Mouse (Mus musculus): ENCODE measurements around the gene Zfyve28. TPM values are rescaled to one million over a fixed set of nuclear protein-coding genes. Genes with fewer than 3 reads are reported as not detected.
A peak's percentile ranks its signal among the peaks of the same experiment; 100 is the strongest.

The Zfyve28 gene
- polyA plus RNA-seq, 1 experiment from 2014 or later: 0.93 TPM

GRCm38 (mm10) chr5:34302377-34302776 lies 14.1 kb upstream of the Zfyve28 start:
- H3K27ac ChIP-seq: no peak overlapping the region
- 68% methylated on average over 7 of the region's 7 CpGs for WGBS
- no peaks in the 10 kb centered on the region for H3K9me3 ChIP-seq
- H3K36me3 ChIP-seq: no peaks in the 10 kb centered on the region
- H3K27me3 ChIP-seq (ENCODE audit: insufficient read depth, poor library complexity, severe bottlenecking): peaks cover 55% of the 10 kb centered on the region
- H3K4me1 ChIP-seq: peaks cover 10% of the 10 kb centered on the region; the same call in 1 of the 2 replicates
- no peak for DNase-seq (ENCODE audit: low spot score)
- H3K4me3 ChIP-seq: no peak overlapping the region

GRCm38 (mm10) chr5:34298937-34299535 lies 10.8 kb upstream of the Zfyve28 start:
- DNase-seq (ENCODE audit: low spot score): no peak
- H3K4me1 ChIP-seq: peaks cover 28% of the 10 kb centered on the region
- H3K9me3 ChIP-seq: no peaks in the 10 kb centered on the region
- WGBS: 82% methylated on average over 10 of the region's 10 CpGs
- H3K36me3 ChIP-seq: no peaks in the 10 kb centered on the region
- H3K27me3 ChIP-seq (ENCODE audit: insufficient read depth, poor library complexity, severe bottlenecking): peaks cover 41% of the 10 kb centered on the region
- H3K27ac ChIP-seq: no peak overlapping the region
- H3K4me3 ChIP-seq: no peak overlapping the region

GRCm38 (mm10) chr5:34298061-34298460 lies 9.8 kb upstream of the Zfyve28 start:
- Histone ChIP-seq H3K4me1 (peaks cover 30% of the 10 kb centered on the region), H3K27ac (no peak overlapping the region), H3K36me3 (no peaks in the 10 kb centered on the region), H3K4me3 (no peak overlapping the region), H3K9me3 (no peaks in the 10 kb centered on the region), H3K27me3 (ENCODE audit: insufficient read depth, poor library complexity, severe bottlenecking) (peaks cover 34% of the 10 kb centered on the region; the same call in 1 of the 2 replicates)
- WGBS: 45% methylated on average over 4 of the region's 4 CpGs
- DNase-seq (ENCODE audit: low spot score): no peak

- H3K4me3 ChIP-seq: no peak overlapping the region
- 55% methylated on average over 2 of the region's 2 CpGs for WGBS
- H3K9me3 ChIP-seq: no peaks in the 10 kb centered on the region
- DNase-seq (ENCODE audit: low spot score): no peak
- H3K36me3 ChIP-seq: no peaks in the 10 kb centered on the region
- H3K4me1 ChIP-seq: peaks cover 27% of the 10 kb centered on the region
- 0 out of 2 replicates have a peak overlapping the region, but pooled peaks have one; percentile 23 for H3K27ac ChIP-seq
- H3K27me3 ChIP-seq (ENCODE audit: insufficient read depth, poor library complexity, severe bottlenecking): peaks cover 40% of the 10 kb centered on the region
Measured at GRCm38 (mm10) chr5:34295141-34295540, 6.9 kb upstream of the Zfyve28 start.

- Histone ChIP-seq H3K36me3 (no peaks in the 10 kb centered on the region), H3K4me3 (no peak overlapping the region), H3K4me1 (peaks cover 27% of the 10 kb centered on the region), H3K27me3 (ENCODE audit: insufficient read depth, poor library complexity, severe bottlenecking) (peaks cover 45% of the 10 kb centered on the region), H3K27ac (0 out of 2 replicates have a peak overlapping the region, but pooled peaks have one; percentile 23), H3K9me3 (no peaks in the 10 kb centered on the region)
- DNase-seq (ENCODE audit: low spot score): no peak
- 23% methylated on average over 2 of the region's 2 CpGs for WGBS
Measured at GRCm38 (mm10) chr5:34294696-34295095, 6.4 kb upstream of the Zfyve28 start.

GRCm38 (mm10) chr5:34293363-34293762 lies 5.1 kb upstream of the Zfyve28 start:
- H3K9me3 ChIP-seq: no peaks in the 10 kb centered on the region
- peaks cover 48% of the 10 kb centered on the region for H3K27me3 ChIP-seq (ENCODE audit: insufficient read depth, poor library complexity, severe bottlenecking)
- DNase-seq (ENCODE audit: low spot score): no peak
- peaks cover 28% of the 10 kb centered on the region for H3K4me1 ChIP-seq
- WGBS: 73% methylated on average over 6 of the region's 6 CpGs
- no peak overlapping the region for H3K4me3 ChIP-seq
- H3K27ac ChIP-seq: no peak overlapping the region
- H3K36me3 ChIP-seq: no peaks in the 10 kb centered on the region

GRCm38 (mm10) chr5:34289286-34289685 lies 1.0 kb upstream of the Zfyve28 start:
- H3K4me3 ChIP-seq: no peak overlapping the region
- H3K4me1 ChIP-seq: peaks cover 36% of the 10 kb centered on the region
- no peaks in the 10 kb centered on the region for H3K9me3 ChIP-seq
- 48% methylated on average over 2 of the region's 2 CpGs for WGBS
- no peaks in the 10 kb centered on the region for H3K36me3 ChIP-seq
- no peak for DNase-seq (ENCODE audit: low spot score)
- no peak overlapping the region for H3K27ac ChIP-seq
- H3K27me3 ChIP-seq (ENCODE audit: insufficient read depth, poor library complexity, severe bottlenecking): peaks cover 80% of the 10 kb centered on the region

GRCm38 (mm10) chr5:34287838-34288145 lies 457 bp downstream of the Zfyve28 start:
- Histone ChIP-seq H3K27me3 (ENCODE audit: insufficient read depth, poor library complexity, severe bottlenecking) (peaks cover 86% of the 10 kb centered on the region), H3K27ac (peak overlapping the region; percentile 49; the same call in 1 of the 2 replicates), H3K36me3 (no peaks in the 10 kb centered on the region), H3K9me3 (no peaks in the 10 kb centered on the region), H3K4me1 (peaks cover 35% of the 10 kb centered on the region), H3K4me3 (peak overlapping the region; percentile 75)
- no peak for DNase-seq (ENCODE audit: low spot score)
- WGBS: 2% methylated on average over 18 of the region's 18 CpGs

- WGBS: 1% methylated on average over 54 of the region's 54 CpGs
- no peak for DNase-seq (ENCODE audit: low spot score)
- Histone ChIP-seq H3K27ac (no peak overlapping the region), H3K27me3 (ENCODE audit: insufficient read depth, poor library complexity, severe bottlenecking) (peaks cover 85% of the 10 kb centered on the region), H3K4me3 (peak overlapping the region; percentile 75), H3K9me3 (no peaks in the 10 kb centered on the region), H3K36me3 (no peaks in the 10 kb centered on the region), H3K4me1 (peaks cover 35% of the 10 kb centered on the region)
Measured at GRCm38 (mm10) chr5:34287001-34287837, 1.0 kb downstream of the Zfyve28 start.

GRCm38 (mm10) chr5:34286516-34286915 lies 1.7 kb downstream of the Zfyve28 start:
- Histone ChIP-seq H3K36me3 (no peaks in the 10 kb centered on the region), H3K27me3 (ENCODE audit: insufficient read depth, poor library complexity, severe bottlenecking) (peaks cover 85% of the 10 kb centered on the region), H3K9me3 (no peaks in the 10 kb centered on the region), H3K27ac (no peak overlapping the region), H3K4me3 (peak overlapping the region; percentile 75), H3K4me1 (peaks cover 35% of the 10 kb centered on the region)
- no peak for DNase-seq (ENCODE audit: low spot score)
- 5% methylated on average over 11 of the region's 11 CpGs for WGBS

- Histone ChIP-seq H3K36me3 (no peaks in the 10 kb centered on the region), H3K9me3 (no peaks in the 10 kb centered on the region), H3K27ac (no peak overlapping the region), H3K4me1 (peaks cover 40% of the 10 kb centered on the region), H3K4me3 (no peak overlapping the region), H3K27me3 (ENCODE audit: insufficient read depth, poor library complexity, severe bottlenecking) (peaks cover 73% of the 10 kb centered on the region)
- no peak for DNase-seq (ENCODE audit: low spot score)
- WGBS: 90% methylated on average over 2 of the region's 2 CpGs
Measured at GRCm38 (mm10) chr5:34285285-34285684, 3.0 kb downstream of the Zfyve28 start.

GRCm38 (mm10) chr5:34284156-34284750 lies 4.0 kb downstream of the Zfyve28 start:
- no peaks in the 10 kb centered on the region for H3K9me3 ChIP-seq
- H3K27me3 ChIP-seq (ENCODE audit: insufficient read depth, poor library complexity, severe bottlenecking): peaks cover 63% of the 10 kb centered on the region
- H3K4me1 ChIP-seq: peaks cover 40% of the 10 kb centered on the region
- DNase-seq (ENCODE audit: low spot score): no peak
- H3K4me3 ChIP-seq: no peak overlapping the region
- no peaks in the 10 kb centered on the region for H3K36me3 ChIP-seq
- H3K27ac ChIP-seq: no peak overlapping the region
- WGBS: 43% methylated on average over 3 of the region's 3 CpGs

- Histone ChIP-seq H3K27me3 (ENCODE audit: insufficient read depth, poor library complexity, severe bottlenecking) (peaks cover 54% of the 10 kb centered on the region), H3K4me3 (no peak overlapping the region), H3K9me3 (no peaks in the 10 kb centered on the region), H3K27ac (no peak overlapping the region), H3K36me3 (no peaks in the 10 kb centered on the region), H3K4me1 (peaks cover 41% of the 10 kb centered on the region)
- no peak for DNase-seq (ENCODE audit: low spot score)
- 79% methylated on average over 5 of the region's 5 CpGs for WGBS
Measured at GRCm38 (mm10) chr5:34283355-34283754, 4.9 kb downstream of the Zfyve28 start.
